Mouse (Mus musculus) left cerebral cortex, adult 18-20 months (tissue): ENCODE measurements at regions not wholly inside any gene's neighbourhood (a gene's known extent, or its start where the extent isn't known, plus 50 kb on each side); places are given as distances from the start of the nearest gene placed in this dataset.

Experiments
- DNase-seq, 2 experiments: peaks; one replicate each; pipeline ENCODE4 v3.0.0; 2021 to 2022; ENCODE audit warnings: low spot score in 2 of 2, mixed read lengths in 1 of 2

DNA sequence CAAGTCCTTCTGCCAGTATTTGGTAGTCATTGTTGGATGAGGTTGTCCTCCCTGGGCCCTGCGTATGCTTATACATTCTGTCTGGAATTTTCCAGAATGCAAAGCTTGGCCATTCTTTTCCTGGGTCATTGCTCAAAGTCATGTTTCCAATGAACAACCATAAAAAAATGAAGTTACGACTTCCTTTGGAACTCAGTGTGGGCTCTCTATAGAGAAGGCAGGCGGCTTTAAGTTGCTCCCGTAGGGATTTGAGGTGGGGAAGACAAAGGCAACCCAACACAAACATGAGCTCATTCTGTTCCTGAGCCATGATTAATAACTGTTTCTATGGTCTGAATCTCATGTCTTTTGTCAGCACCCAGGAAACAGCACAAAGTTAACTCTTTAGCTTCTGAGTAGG lies 204.3 kb downstream of the Hhipl2 start:
- DNase-seq = no peak

DNA sequence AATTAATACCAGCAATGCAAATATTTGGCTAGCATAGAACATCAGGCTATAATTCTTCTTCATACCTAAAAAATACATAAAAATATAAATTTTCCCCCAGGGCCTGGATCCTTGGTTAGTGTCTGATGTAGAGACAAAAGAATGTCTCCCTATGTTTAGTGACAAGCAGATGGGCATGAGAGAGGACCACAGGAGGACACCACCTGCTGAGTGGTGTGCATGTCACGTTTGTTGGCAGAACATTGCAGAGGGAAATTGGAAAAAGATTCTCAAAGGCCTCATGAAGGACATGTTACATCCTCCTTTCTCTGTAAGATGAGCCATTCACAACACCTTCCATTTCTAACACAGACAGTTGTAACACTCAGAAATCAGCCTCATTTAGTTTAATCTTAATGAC lies 206.3 kb downstream of the Hhipl2 start:
- no peak for DNase-seq

- no peak for DNase-seq
Observed at GRCm38 (mm10) chr1:183633810-183634209, 215.8 kb downstream of the Hhipl2 start.

DNA sequence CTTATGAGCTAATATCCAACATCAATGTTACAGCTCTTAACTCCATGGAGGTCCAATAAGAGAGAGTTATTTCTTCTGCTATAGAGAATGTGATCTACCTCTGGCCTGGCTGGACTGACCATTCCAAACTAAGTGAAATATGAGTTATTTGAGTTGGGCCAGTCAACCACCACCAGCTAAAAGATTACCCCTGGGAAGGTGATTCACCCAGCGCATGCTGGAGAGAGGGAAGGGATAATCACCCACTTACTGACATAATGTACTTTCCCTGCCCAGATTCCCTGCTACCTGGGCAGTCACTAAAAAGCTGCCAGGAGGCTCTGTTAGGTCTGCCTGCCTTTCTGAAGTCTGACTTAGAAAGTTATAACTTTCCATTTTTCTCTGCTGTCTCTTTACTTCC lies 216.8 kb downstream of the Hhipl2 start:
- no peak for DNase-seq

DNA sequence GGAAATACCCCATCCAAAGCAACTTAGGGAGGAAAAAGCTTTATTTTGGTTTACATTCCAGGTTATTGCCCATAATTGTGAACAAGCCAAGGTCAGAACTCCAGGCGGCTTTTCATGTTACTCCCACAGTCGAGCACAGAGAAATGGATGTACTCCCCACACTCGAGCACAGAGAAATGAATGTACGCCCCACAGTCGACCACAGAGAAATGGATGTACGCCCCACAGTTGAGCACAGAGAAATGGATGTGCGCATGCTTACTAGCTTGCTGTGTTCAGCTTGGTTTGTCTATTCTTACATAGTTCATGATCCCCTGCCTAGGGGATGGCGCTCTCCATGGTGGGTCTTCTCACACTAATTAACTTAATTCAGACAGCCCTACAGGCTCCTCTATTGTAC lies 219.2 kb downstream of the Hhipl2 start:
- DNase-seq = no peak

DNA sequence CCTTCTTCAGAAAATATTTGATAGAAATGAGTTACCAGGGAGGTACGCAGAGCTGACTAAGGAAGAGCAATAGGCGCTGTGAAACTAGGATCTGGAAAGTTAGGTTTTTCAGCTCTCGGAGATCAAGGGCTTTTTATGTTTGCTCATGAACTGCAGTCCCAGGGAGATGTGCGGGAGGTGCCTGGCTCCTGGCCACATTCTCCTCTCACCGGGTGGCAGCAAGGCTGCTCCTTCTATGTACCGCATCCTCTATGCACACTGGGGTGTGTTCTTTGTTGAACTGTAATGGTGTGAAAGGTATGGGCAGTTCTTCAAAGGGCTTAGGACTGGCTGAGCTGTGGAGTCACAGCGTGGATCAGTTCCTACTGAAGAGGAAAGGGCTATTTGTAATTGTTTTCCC lies 221.3 kb downstream of the Hhipl2 start:
- DNase-seq = peak in 1 of 2 experiments; percentile 9

GRCm38 (mm10) chr1:183640568-183640967 lies 222.6 kb downstream of the Hhipl2 start:
- no peak for DNase-seq

DNA sequence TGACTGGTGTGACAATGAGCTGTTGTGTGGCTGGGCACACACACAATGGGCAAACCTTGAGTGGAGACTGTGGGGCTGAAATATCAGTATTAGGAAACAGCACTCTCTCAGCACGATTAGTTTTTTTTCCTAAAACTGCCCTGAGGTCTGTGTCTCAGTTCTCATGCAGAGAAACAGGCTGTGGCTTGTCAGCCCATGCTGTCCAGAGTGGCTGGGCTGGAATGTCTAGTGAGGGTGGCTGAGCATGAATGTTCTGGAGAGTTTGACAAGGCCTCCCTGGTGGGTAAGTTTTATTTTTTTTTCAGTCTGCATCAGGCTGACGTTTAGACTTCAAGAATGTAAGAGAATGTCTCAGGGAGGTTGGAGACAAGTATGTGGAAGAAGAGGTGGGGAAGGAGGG lies 226.0 kb downstream of the Hhipl2 start:
- no peak for DNase-seq

DNA sequence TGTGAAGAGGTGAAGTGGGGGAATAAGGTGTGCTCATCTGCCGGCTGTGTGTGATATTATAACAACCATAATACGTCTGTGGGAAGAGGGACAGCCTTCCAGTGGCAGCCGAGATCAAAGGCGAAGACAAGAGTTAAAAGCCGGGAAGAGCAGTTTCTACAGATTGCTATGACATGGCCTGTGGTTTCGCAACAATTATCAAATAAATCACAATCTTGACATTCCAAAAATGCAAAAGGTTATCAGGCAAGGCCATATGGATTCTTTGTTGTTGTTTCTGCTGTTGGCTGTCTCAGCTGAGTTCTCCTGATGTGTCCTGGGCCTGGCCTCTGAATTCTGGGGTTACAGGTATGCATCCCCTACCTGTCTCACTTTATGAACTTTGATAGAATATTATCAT lies 235.9 kb downstream of the Hhipl2 start:
- no peak for DNase-seq

DNA sequence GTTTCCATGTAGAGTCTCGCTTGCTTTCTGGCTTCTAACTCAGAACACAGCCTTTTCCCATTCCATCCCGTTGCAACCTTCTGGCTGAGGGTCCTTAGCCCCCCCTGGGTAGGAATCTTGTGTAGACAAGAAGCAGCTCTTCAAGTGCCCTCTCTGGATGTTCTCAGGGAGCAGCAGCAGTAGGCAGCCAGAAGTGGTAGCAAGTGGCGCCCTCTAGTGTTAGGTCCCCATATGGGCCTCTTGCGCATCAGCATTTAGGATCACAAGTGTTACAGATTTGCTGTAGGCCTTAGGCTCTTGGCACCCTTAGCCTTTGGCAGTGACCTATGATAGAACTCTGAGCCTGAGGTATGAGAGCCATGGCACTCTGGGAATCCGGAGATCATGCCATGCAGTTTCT lies 239.0 kb downstream of the Hhipl2 start:
- peak; percentile 19 to 54 for DNase-seq

DNA sequence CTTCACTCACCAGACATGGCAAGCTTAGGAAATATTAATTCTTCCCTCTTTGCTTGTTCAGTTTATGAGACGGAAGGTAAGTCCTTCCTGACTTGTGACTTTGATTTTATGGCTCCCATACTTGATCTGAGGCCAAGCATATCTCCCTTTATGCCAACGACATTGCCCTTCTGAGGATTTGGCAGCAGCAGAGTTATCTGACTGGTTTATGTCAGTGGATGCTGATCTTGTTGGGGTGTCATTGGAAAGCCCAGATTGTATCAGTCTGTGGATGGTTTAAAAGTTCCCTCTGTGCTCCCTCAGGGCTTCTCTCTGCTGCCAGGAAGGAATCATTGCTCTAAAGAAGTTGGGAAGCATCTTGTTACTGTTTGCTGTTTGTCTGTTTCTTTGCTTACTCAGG lies 242.5 kb downstream of the Hhipl2 start:
- DNase-seq = no peak

DNA sequence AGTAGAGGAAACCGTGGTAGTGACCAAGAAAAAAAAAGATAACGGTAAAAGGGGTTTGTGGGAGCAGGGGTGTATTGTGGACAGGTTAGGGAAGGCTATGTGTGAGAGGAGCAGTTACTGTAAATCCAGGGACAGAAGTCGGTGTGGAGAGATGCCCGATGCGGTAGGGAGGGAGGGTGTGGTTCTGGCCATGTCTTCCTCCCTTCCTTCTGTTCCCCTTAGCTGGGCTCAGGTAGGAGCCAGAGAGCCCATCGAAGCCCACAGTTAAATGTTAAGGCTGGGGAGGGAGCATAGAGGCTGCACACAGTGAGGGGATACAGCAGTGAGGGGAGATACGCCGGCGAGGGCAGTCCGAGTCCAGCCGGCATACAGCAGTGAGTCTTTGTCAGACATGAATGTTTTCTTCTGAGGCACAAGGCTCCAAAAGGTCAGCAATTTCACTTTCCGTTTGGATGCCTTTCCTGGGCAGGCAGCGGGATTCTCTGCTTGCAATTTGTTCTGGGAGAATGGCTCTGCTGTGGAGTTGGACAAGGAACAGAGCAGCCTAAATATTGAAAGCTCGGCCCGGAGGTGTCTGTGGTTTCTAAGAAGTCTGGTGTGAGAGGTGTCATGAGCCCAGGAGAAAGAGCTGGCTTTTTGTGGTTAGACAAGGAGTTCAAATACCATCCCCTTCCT lies 244.5 kb downstream of the Hhipl2 start:
- DNase-seq = no peak

- DNase-seq = no peak
Observed at GRCm38 (mm10) chr1:183669271-183669670, 251.3 kb downstream of the Hhipl2 start.

GRCm38 (mm10) chr1:183669674-183670073 lies 251.7 kb downstream of the Hhipl2 start:
- DNase-seq = peak in 1 of 2 experiments; percentile 29

DNA sequence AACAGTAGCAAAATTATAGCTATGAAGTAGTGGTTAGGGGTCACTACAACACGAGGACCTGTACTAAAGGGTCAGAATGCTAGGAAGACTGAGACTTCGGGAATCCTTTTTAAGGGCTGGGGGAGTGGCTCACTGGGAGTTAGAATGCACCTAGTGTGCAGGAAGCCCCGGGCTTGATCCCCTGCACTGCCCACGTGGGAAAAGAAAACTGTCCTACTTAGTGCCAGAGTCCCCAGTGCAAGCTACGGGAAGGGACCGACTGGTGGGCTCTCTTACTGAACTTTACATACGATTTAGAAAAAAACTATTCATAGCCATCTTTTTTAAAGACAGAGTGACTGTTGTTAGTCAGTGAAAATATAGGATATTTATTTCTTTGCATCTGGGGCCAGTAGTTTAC lies 252.5 kb downstream of the Hhipl2 start:
- DNase-seq = no peak

GRCm38 (mm10) chr1:183671541-183671940 lies 253.5 kb downstream of the Hhipl2 start:
- DNase-seq = no peak

DNA sequence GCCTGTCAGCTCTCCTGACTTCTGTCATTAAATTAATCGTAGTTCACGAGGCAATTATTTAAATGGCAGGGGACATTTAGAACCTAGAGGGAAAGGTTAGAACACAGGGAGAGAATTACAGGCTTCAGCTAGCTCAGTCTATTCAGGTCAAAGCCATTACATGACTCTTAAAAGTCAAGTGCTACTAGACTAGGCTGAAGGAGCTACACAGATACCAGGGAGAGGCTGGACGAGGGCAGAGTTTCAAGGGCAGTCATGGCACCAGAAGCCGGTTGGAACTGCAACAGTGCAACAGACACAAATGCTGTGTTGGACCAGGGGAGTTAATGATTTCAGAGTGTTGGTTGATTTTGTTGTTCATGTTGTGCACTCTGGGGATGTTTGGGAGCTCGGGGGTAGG lies 254.5 kb downstream of the Hhipl2 start:
- DNase-seq = no peak

GRCm38 (mm10) chr1:183677585-183677984 lies 259.6 kb downstream of the Hhipl2 start:
- no peak for DNase-seq

DNA sequence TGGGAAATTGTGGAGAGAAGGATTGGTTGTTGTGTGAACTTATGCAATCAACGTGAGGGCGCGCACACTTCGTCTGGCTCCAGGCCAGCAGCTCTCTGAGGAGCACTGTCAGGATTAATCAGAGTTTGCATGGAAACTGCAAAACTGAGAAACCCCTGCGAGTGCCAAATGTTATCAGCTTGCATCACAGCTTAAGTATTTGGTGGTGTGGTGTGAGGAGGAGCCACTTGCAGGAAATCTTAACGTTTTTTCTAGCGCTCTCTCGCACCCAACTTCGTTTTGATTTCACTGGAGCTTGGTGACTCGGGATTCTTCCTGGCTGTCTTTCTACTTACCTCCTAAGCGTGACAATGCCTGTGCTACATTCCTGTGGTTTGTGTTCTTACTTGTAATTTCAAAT lies 261.9 kb downstream of the Hhipl2 start:
- peak in 1 of 2 experiments; percentile 8 for DNase-seq

DNA sequence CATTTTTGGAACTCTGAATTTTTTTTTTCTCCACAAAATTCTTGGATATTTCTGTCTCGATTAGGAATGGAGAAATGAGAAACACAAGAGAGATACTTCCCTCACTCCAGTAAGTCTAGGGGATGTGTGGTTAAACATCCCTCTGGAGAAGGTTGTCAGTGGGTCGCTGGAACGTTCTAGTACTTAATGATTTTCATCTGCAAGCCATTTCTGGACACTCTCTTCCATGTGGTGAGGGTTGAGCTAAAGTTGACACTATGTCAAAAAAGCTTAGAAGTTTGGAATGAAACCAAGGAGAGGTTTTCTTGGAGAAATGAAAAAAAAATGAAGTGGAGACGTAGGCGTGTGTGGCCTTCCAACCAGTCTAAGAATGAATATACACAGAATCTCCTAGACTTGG lies 268.0 kb downstream of the Hhipl2 start:
- DNase-seq = no peak

- no peak for DNase-seq
Observed at GRCm38 (mm10) chr1:183692756-183693155, 274.7 kb downstream of the Hhipl2 start.

- DNase-seq = no peak
Observed at GRCm38 (mm10) chr1:183699284-183699683, 281.3 kb downstream of the Hhipl2 start.

GRCm38 (mm10) chr1:183702888-183703287 lies 284.9 kb downstream of the Hhipl2 start:
- DNase-seq = no peak

- no peak for DNase-seq
Observed at GRCm38 (mm10) chr1:183712895-183713294, 294.9 kb downstream of the Hhipl2 start.
